Mouse (Mus musculus) C2C12 (cell line): ENCODE measurements around the gene Veph1.

Source experiments
- CTCF ChIP-seq: IDR thresholded peaks from one replicate; pipeline ENCODE4 v1.5.1; 2011; ENCODE audit not compliant: control insufficient read depth, insufficient read depth, insufficient read length
- USF1 ChIP-seq: IDR thresholded peaks from one replicate; pipeline ENCODE4 v1.6.1; 2011; ENCODE audit warnings: low read depth, mild to moderate bottlenecking, control low read depth, moderate library complexity

GRCm38 (mm10) chr3:66101809-66102598 lies 194.6 kb downstream of the Veph1 start:
- no peak for TF ChIP-seq CTCF
- no peak for TF ChIP-seq USF1
